Mouse (Mus musculus) frontal cortex, adult 2 months (tissue): ENCODE data around the gene Ascc3. TPM values are rescaled to one million over a fixed set of nuclear protein-coding genes. Genes with fewer than 3 reads are reported as not detected.

Source experiments
- DNase-seq, 2 experiments: peaks; one replicate each; pipeline ENCODE4 v3.0.0; 2022; ENCODE audit warnings: low spot score in 1 of 2; ENCODE audit errors: extremely low spot score in 1 of 2
- polyA plus RNA-seq: library from polyadenylated mRNA; depleted of rRNA; stranded (reverse); fragments of >200 nt; gene quantifications from 2 replicates; pipeline ENCODE4 v1.2.3, GENCODE M21; 2012

Gene Ascc3
- polyA plus RNA-seq, 1 experiment, result 14.2 TPM

GRCm38 (mm10) chr10:50762069-50762468 is 169.6 kb downstream of the Ascc3 start:
- no peak for DNase-seq

- no peak for DNase-seq
These were observed 170.5 kb downstream of the Ascc3 start for GRCm38 (mm10) chr10:50762984-50763383.

GRCm38 (mm10) chr10:50763457-50764310 is 171.2 kb downstream of the Ascc3 start:
- DNase-seq, result no peak

- no peak for DNase-seq
These were observed 180.3 kb downstream of the Ascc3 start for GRCm38 (mm10) chr10:50772811-50773210.

GRCm38 (mm10) chr10:50773846-50774245 is 181.4 kb downstream of the Ascc3 start:
- DNase-seq, result no peak

GRCm38 (mm10) chr10:50792840-50793239 is 200.4 kb downstream of the Ascc3 start:
- DNase-seq, result no peak

- DNase-seq, result no peak
These were observed 209.1 kb downstream of the Ascc3 start for GRCm38 (mm10) chr10:50801594-50801993.

- DNase-seq, result no peak
These were observed 209.9 kb downstream of the Ascc3 start for GRCm38 (mm10) chr10:50802380-50802779.

- no peak for DNase-seq
These were observed 213.7 kb downstream of the Ascc3 start for GRCm38 (mm10) chr10:50806166-50806565.

- peak in 1 of 2 experiments; percentile 7 for DNase-seq
These were observed 229.9 kb downstream of the Ascc3 start for GRCm38 (mm10) chr10:50822363-50822762.

- no peak for DNase-seq
These were observed 234.4 kb downstream of the Ascc3 start for GRCm38 (mm10) chr10:50826829-50827228.

GRCm38 (mm10) chr10:50834533-50834932 is 242.1 kb downstream of the Ascc3 start:
- DNase-seq, result no peak

- DNase-seq, result no peak
These were observed 250.9 kb downstream of the Ascc3 start for GRCm38 (mm10) chr10:50843363-50843762.

- no peak for DNase-seq
These were observed 275.7 kb downstream of the Ascc3 start for GRCm38 (mm10) chr10:50868202-50868601.

GRCm38 (mm10) chr10:50876952-50877351 is 284.5 kb downstream of the Ascc3 start:
- no peak for DNase-seq

GRCm38 (mm10) chr10:50881476-50882069 is 289.1 kb downstream of the Ascc3 start:
- DNase-seq, result no peak

GRCm38 (mm10) chr10:50882366-50882765 is 289.9 kb downstream of the Ascc3 start:
- DNase-seq, result no peak

- DNase-seq, result no peak
These were observed 293.8 kb downstream of the Ascc3 start for GRCm38 (mm10) chr10:50886305-50886704.

- no peak for DNase-seq
These were observed 298.2 kb downstream of the Ascc3 start for GRCm38 (mm10) chr10:50890621-50891020.

- no peak for DNase-seq
These were observed 299.6 kb downstream of the Ascc3 start for GRCm38 (mm10) chr10:50891876-50892711.

GRCm38 (mm10) chr10:50892751-50893320 is 300.4 kb downstream of the Ascc3 start:
- DNase-seq, result no peak
